Mouse (Mus musculus) ovary, postnatal 14 days (tissue): ENCODE measurements around the gene Agbl2.
"Not testable (repeated sequence)": the region's sequence is repeated elsewhere in the genome, so short reads cannot be mapped to it uniquely, and the experiment has no call there.

ENCODE experiments used
- DNase-seq: peaks from one replicate; pipeline ENCODE4 v3.0.0; 2022; ENCODE audit warnings: low spot score

Gene Agbl2

DNA sequence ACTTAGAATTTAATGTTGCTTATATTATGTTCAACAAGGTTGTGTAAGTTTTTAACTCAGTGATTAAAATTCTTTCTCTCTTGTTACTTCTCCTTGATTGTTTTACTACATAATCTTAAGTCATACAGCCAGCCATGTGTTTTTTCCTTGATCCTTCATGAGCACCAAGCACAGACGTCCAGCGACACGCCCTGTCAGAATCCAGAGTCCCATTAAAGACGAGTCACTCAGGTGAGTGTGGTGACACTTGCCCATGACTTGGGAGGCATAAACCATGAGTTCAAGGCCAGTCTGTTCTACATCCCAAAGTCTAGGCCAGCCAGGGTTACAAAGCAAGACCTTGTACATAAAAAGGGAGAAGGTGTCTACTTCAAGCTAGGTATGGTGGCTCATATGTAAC is 33.6 kb downstream of the Agbl2 start:
- DNase-seq = no peak

DNA sequence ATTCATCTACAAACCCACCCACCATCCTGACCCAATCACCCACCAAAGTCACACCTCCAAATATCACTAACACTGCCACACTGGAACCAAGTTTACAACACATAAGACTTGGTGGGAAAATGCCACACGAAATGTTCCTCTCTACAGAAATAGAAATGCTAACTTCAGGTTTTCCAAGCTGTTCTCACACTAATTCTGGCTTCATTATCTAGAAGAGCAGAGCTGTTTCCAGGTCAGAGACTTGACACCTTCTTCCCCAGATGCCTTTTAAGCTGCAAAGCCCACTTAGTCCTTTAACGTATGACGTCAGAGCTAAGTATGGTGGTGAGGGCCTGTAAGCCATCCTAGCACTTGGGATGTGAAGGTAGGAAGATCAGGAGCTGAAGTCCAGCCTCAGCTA is 36.2 kb downstream of the Agbl2 start:
- no peak for DNase-seq

GRCm38 (mm10) chr2:90820894-90821293 is 38.4 kb downstream of the Agbl2 start:
- no peak for DNase-seq

DNA sequence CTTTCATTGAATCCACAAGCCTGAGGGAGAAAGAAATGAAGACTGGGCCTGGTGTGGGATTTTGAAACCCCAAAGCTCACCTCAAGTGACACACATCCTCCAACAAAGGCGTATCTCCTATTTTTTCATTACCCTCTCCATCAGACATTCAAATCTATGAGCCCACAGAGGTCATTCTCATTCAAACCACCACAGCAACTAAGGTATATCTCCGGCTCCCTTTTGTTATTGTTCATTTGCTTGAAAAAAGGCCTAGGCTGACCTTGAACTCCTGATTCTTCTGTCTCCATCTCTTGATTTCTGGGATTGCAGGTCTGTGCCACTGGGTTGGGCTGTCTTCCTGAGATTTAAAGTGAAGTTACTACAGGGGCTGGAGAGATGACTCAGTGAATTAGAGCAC is 40.5 kb downstream of the Agbl2 start:
- DNase-seq = no peak

DNA sequence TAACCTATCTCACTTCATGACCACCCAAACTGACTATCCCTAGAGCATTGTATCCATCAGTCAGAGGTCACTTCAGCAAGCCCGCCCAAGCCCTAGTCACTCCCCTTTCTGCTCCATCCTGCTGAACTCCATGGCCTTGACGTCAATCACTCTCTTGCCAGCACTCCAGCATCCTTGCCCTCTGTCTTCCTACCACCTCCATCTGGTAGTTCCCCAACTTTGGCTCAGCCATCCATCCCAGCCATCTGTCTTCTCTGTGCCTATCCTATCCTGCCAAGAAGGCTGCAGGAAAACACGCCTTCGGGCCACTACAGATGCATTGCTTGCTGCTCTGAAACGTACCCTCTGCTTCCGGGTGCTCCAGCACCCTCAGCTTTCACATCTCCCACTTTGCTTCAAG is 41.3 kb downstream of the Agbl2 start:
- DNase-seq = no peak

- DNase-seq = not testable (repeated sequence)
Observed at GRCm38 (mm10) chr2:90824528-90824927, 42.0 kb downstream of the Agbl2 start.

DNA sequence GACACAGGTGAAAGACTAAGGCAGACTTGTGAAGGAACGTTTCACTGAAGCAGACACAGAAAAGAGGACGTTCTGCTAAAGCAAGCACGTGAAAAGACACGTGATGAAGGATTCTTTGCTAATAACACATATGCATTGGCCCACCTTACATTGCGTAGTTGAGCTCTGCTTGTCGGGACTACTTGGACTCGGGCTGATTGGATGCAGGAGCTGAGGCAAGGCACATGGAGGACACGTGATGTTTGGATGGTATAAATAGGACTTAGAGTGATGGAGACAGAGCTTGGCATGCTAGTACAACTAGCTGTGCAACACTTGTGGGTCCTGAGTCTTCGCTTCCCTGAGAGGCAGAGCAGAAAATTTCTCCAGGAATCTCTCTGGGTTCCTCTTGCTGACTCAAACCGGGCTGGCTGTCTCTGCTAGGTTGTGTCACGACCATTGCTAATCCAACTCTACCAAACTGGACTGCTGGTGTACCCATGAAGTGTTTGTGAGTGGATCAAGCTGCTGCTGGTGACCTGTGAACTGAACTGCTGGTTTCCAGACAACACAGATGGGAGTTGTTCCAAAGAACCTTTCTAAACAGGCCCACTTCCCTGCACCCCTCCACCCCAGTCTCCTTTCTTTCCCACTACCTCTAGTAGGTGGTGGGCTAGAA is 43.1 kb downstream of the Agbl2 start:
- DNase-seq = no peak

GRCm38 (mm10) chr2:90828739-90829138 is 46.2 kb downstream of the Agbl2 start:
- DNase-seq = no peak

DNA sequence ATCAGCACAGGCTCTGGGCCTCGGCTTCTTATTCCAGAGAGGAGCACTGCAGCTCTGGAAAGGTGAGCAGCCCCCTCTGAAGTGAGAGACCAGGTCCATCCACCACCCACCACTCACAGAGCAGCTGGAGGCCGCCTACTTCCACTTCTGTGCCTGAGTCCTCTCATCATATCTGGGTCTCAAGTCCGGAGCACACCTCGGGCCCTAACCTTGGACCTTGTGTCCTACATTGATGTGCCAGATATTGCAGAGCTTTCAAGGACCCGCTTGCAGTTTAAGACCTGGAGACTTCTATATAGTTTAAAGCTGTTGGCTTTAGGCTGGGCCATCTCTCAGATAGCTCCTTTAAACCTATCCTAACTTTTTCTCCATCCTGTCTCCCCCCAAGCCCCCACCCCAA is 51.0 kb downstream of the Agbl2 start:
- no peak for DNase-seq

- no peak for DNase-seq
Observed at GRCm38 (mm10) chr2:90838621-90839020, 56.1 kb downstream of the Agbl2 start.

GRCm38 (mm10) chr2:90843666-90844065 is 61.1 kb downstream of the Agbl2 start:
- DNase-seq = no peak

- no peak for DNase-seq
Observed at GRCm38 (mm10) chr2:90844262-90844661, 61.7 kb downstream of the Agbl2 start.

DNA sequence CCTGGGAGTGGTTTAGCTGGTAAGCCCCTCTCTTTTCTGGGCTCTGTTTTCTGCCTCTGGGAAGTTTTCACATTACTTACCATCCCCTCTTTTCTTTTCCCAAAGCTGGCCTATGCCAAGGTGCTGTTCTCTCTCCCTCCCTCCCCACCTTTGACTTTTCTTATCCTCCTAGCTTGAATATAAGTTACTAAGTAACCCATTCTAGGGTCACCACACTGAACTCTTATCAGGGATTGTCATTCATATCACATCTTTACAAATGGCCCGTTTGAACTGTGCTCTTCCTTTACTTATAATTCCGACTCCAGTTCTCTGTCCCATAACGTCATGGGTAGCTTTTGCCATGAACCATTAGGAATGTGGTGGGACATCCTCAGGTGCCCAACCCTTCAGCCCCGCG is 62.7 kb downstream of the Agbl2 start:
- DNase-seq = no peak

GRCm38 (mm10) chr2:90846171-90846570 is 63.6 kb downstream of the Agbl2 start:
- peak; percentile 3 for DNase-seq

- DNase-seq = no peak
Observed at GRCm38 (mm10) chr2:90846597-90846954, 64.0 kb downstream of the Agbl2 start.

DNA sequence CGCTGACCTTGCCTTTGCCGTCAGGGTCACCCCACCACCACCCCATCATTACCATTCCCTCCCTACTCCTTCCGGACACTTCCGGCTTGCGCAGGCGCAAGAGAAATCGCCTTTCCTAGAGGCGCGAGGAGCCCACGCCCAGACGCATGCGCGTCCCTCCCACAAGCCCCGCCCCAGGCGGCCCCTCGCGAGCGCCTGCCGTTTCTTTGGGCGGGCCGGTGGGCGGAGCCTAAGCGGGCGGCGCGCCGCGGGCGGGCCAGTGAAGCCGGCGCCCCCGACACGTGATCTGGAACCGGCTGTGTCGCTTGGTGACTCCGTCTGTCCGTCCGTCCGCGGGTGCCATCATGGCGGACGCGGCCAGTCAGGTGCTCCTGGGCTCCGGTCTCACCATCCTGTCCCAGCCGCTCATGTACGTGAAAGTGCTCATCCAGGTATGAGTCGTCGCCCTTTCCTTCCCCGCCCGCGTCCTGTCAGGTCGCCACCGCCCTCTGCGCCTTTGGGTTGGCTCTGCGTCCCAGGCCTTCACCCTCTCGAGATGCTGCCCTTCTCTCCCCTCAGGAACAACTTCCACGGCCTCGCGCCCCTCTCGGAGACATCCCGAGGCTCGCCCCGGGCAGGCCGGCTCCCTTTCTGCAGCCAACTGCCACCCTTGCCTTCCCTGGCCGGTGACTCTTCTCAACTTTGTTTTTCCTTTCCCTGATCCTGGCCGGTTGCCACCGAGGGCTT is 64.6 kb downstream of the Agbl2 start, which contains the start of gene Mtch2:
TSS of gene Mtch2 (plus strand) at position 201 of the 726 bp plus-strand sequence.
- DNase-seq = peak; percentile 98

DNA sequence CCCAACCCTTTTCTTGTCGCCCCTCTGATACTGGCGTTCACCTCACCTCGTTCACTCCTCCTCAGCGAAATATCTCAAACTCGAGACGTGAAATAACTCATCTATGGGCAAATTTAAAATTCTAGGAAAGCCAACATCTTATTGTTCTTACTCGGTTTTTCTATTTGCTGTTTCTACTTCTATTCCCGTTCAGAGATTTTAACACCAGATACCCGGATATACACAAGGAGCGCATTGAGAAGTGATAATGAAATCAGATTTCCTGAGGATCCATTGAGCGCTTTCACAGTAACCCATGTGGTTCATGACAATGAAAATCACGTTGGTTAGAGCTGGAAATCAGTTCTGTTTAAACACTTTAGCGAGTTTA is 65.1 kb downstream of the Agbl2 start:
- DNase-seq = no peak

- DNase-seq = no peak
Observed at GRCm38 (mm10) chr2:90848331-90848730, 65.8 kb downstream of the Agbl2 start.

DNA sequence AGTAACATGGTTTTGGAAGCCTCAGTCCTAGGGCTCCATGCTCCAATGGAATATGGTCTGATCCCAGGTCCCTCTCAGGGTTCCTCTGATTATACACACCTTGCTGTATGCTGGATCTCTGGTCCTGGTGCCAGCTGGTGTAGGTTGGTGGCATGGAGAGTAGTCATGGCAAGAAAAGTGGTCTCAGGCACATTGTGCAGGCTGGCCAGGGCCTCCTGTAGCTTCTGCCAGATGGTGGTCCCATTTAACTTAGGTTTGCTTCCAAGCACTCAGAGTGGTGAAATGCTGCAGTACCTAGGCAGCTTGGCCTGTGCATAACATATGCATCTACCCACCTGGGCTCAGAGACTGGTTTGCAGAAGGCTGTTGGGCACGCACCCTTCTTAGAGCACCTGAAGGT is 67.9 kb downstream of the Agbl2 start:
- DNase-seq = no peak

- DNase-seq = no peak
Observed at GRCm38 (mm10) chr2:90861486-90861885, 79.0 kb downstream of the Agbl2 start.

DNA sequence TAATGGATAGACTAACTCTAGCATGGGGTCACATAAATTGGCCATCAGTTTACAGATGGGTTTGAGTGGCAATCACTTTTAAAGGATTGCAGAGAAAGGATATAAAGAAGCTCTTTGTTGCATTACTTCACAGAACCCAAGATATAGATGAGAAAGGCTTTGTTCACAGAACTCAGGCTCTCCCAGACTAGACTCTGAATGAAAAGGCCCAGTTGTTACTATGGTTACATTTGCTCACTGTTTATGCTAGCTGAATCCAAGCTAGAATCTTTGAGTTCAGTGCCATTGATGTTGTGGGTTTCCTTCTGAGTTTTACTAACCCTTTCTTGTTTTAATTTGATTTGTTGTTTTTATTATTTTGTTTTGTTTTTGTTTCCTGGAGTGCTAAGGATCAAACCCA is 81.7 kb downstream of the Agbl2 start:
- DNase-seq = no peak

GRCm38 (mm10) chr2:90866524-90866923 is 84.0 kb downstream of the Agbl2 start:
- DNase-seq = peak; percentile 85

GRCm38 (mm10) chr2:90870136-90870601 is 87.6 kb downstream of the Agbl2 start:
- no peak for DNase-seq
